Mouse (Mus musculus): ENCODE results near the gene Insl3. TPM values are rescaled to one million over a fixed set of nuclear protein-coding genes. Genes with fewer than 3 reads are reported as not detected.

Gene Insl3
- polyA plus RNA-seq (2012; rRNA removed), result 10.6 and 37.9 TPM in 2 replicates

DNA sequence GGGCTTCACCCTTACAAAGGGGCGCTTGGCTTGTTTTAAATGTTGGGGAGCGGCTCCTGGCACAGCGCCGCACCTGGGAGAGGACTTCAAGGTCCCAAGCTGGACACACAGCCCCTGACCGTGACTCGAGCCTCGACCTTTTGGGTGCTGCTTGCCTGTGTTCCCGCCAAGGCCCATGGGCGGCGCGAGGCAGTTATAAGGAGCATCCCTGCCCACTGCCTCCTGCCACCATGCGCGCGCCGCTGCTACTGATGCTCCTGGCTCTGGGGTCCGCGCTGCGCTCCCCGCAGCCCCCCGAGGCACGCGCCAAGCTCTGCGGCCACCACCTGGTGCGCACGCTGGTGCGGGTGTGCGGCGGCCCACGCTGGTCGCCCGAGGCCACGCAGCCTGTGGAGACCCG lies at the start of gene Insl3:
Gene Insl3, plus strand, starts transcription at position 187 of the 400 bp plus-strand sequence.
- DNase-seq (ENCODE audit: low read depth), result no peak

DNA sequence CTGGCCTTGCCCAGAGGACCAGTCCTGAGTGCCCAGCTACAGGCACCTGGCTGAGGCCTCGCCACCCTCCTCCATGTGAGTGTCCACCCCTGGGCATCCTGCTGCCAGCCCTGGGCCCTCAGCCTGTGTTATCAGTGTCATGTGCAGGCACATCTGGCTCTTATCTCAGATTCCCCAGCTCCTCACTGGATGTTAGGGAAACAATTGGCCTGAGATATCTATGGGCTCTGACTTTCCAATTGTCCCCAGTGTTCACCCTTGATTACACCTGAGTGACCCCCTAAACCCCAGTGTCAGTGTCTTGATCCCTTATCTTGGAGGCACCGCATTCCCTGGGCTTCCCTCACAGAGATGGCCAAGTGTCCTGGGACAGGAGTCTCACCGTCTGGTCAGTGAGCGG lies 49.7 kb upstream of the Insl3 start:
- DNase-seq (ENCODE audit: low read depth), result no peak

DNA sequence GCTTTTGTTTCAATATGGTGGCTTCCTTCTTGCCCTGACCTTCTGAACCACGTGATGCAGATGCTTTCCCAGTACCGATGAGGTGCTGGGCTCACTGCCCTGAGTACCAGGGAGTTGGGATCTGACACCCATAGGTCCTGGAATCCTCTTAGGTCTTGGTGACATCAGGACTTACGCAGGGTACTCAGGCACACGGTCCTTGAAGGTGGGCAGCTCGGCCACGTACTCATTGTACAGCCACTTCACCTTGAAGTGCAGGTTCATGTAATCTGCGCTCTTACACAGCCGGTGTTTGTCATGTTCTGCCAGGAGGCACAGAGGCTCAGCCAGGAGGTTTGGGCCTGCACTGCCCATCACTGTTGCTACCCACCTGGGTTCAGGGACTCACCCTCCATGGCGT lies 43.5 kb upstream of the Insl3 start:
- DNase-seq (ENCODE audit: low read depth), result no peak

DNA sequence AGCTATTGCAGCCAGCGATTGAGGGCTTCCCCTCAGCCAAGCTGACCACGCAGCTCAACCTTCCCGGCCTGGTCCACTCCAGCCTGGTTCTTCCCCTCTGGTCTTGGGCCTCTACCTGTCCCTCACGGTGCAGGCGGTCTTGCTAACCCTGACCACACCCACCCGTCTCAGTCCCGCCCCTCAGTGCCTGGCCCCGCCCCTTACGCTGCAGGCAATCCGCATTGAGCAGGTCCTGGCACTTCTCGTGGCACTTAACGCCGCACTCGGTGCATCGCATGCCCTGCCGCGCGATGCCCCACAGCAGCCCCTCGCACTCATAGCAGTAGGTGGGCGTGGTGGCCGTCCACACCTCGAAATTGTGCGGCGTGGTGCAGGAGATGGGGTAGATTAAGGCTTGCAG lies 34.4 kb upstream of the Insl3 start:
- no peak for DNase-seq (ENCODE audit: low read depth)

DNA sequence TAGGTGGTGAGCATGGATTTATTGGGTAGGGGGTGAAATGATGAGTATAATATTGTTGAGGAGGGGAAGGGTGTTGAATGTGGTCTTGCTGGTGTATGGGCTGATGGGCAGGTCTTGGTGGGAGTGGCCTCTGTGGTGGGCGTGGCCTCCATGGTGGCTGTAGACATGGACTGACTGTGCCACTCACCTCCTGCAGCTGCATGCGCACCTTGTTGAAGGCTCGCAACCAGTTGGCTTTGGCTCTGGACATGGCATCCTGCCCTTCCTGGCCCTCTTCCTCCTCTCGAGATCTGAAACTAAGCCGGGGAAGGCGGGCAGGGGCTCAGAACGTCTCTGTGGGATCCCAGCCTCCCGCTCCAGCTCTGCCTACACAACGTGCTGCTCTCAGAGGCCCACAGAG lies 31.2 kb upstream of the Insl3 start:
- no peak for DNase-seq (ENCODE audit: low read depth)

DNA sequence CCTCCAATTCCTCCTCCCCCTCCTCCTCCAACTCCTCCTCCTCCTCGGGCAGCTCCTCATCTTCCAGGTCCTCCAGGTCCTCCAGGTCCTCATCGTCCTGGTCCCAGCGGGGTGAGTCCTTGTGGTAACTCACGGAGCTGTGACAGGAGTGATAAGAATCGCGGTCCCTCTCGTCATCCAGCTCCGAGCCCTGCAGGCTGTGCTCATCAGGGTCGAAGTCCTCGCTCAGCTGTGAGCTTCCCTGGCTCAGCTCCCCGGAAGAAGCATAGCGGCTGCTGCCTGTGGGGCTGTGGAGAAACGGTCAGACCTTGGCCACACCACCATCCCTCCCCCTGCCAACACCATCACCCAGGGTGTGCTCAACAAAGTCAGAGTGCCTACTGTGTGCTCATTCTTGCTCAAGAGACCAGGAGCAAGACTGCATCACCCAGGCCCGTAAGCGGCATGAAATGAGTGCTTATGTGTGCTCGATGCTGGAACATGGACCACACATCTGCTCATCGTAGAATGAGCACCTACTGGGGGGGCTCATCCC lies 30.4 kb upstream of the Insl3 start:
- DNase-seq (ENCODE audit: low read depth), result no peak

DNA sequence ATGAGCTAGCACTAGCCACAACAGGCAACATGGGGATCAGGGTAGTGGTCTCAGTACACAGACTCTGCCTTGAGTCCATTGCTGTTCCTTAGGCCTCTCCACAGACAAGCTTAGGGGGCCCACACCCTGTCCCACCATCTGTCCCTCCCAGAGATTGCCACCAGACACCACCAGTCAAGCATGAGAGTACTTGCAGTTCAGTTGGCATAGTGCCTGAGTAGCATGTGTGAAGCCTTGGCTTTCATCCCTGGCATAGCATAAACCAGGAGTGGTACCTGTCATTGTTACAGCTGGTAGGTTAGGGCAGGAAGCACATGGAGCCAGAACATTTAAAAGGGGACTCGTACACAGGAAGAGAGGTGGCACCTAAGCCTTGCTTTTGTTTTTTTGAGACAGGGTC lies 29.3 kb upstream of the Insl3 start:
- DNase-seq (ENCODE audit: low read depth), result no peak

DNA sequence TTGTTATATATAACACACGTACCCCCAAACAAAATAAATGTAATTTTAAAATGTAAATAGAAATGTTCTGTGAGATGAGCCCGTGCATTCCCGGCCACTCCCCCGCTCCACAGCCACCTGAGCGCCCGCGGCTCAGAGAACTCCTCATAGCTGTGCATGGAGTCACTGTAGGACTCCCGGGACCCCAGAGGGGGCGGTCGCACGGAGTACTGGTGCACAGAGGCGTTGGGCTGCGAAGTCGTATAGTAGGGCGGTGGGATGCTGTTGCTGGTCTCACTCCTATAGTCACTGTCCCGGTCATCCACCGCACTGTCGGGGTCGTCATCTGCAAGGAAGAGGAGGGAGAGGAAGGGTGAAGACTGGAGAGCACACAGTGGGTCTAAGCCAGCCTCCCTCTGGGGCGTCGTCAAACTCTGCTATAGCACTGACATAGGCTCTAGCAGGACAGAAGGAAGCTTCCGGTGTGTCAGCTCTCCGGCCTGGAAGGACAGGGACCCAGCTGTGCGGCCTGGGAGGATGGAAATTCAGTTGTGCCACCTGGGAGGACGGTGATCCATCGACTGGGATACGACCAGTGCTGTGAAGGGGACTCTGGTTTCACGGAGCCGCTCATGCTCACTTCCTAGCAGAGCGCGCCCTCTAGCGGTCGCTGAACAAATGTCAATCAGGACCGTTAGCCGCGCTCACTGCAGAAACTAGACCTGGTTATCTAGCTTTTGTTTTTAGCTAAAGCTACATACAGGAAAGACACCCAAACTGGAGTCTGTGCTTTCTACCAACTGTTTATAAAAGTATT lies 28.5 kb upstream of the Insl3 start:
- DNase-seq (ENCODE audit: low read depth), result no peak

DNA sequence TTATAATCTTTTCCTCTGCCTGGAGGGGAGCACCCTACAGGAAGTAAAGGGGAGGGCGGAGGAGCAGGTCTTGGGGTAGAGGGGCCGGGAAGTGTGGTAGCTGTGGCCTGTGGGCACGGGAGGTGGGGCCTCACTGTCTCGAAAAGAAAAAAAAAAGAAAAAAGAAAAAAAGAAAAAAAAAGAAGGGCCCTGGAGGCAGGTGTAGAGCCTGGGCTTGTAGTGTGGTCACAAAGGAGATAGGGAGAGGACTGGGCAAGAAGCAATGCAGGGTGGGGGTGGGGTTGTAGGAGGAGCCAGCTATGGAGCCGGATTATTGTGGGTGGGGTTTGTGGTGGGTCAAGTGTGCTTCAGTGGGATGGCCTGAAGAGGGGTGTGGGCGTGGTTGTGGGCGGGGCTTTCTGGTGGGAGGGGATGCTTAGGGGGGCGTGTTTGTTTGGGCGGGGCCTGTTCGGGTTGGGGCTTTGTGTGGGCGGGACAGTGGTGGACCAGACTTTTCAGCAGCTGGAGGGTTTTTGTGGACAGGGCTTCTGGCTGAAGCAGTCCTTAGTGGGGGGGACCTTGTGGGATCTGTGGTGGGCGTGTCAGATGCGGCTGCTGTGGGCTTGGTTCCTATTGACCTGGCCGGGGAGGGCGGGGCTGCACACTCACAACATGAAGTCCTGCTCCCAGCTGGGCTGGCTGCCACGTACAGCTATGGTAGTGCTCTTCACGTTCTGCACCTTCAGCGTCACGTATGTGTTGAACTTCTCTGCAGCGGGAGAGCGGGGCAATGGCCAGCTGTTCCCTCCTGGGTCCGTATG lies 23.5 kb upstream of the Insl3 start:
- no peak for DNase-seq (ENCODE audit: low read depth)

DNA sequence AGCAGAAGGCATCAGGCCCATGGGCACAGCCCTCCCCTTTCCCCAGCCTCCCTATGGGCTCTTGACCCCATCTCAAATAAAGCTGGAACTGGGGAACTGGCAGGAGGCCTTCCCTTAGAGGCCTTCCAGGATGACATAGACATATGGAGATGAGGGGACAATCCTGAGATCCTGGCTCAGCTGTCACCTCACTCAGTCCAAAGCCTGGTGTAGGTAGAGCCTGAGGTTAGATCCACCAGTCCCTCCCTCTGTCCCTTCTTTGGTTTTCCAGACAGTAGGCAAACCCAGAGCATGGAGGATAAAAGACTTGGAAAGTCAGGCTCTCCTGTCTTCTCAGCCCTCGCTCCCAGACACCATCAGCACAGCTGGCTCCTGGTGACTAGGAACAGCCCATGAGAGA lies 22.2 kb upstream of the Insl3 start:
- DNase-seq (ENCODE audit: low read depth), result no peak

DNA sequence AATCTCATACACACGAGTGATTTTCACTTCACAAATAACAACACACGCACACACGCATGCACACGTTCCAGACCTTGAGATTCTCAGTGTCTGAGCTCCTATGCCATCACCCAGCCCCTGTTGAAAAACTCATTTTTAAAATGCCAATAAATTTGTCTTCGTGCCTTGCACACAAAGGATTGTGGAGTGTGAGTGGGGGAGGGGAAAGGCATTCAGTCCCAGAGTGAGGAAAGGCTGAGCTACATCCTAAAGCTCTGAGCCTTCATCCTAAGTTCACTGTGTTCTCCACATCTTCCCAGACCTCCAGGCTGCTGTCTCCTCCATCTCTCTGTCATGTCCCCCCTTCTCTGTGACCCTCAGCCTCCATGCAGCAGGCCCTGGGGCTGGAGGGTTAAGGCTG lies 21.8 kb upstream of the Insl3 start:
- DNase-seq (ENCODE audit: low read depth), result no peak

DNA sequence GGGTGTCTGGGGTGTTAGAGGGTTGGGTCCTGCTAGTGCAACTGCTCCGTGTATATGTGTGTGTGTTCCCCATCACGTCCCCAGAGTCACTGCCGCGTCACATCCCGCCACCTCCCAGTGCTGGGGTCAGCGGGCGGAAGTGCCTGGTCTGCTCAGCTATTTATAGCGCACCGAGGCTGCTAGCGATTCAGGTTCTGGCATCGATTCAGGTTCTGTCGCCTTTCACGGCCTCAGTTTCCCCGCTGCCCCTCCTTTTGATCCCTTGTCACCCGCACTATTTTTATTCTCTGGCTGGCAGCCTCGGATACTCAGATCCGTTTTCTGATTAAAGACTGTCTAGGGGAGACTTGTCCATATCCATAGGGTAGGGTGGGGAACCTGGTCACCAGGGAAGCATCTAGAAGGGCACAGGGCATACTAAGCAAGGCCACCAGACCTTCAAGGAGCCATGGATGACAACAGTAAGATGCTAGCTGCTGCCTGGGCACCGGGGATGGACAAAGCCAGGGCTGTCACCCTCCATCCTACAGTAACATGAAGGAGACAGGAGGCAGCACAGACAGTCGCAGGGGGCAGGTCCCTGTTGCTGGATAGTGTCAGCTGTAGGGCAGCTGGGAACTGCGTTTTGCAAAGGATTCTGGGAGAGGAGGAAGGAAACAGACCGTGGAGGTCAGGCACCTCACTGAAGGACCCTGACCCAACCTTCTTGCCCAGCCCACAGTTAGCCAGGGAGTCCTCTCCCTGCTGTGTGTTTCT lies 20.6 kb upstream of the Insl3 start:
- no peak for DNase-seq (ENCODE audit: low read depth)

DNA sequence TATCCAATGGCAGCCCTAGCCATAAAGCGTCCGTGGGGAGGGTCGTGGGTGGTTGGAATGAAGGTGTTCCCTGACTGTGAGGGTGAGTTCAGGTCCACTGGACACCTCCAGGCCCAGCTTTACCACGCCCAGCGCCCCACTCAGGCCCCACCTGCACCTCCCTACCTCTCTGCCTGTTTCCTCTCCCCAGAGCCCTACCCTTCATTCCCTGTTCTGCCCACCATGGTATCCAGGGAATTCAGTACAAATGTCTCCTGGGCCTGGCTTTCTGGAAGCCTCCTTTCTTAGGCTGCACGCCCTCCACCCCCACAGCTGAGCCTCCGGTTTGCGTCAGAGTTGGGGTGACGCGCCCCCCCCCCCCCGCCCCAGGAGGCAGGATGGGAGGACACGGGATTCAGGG lies 18.8 kb upstream of the Insl3 start:
- DNase-seq (ENCODE audit: low read depth), result no peak

DNA sequence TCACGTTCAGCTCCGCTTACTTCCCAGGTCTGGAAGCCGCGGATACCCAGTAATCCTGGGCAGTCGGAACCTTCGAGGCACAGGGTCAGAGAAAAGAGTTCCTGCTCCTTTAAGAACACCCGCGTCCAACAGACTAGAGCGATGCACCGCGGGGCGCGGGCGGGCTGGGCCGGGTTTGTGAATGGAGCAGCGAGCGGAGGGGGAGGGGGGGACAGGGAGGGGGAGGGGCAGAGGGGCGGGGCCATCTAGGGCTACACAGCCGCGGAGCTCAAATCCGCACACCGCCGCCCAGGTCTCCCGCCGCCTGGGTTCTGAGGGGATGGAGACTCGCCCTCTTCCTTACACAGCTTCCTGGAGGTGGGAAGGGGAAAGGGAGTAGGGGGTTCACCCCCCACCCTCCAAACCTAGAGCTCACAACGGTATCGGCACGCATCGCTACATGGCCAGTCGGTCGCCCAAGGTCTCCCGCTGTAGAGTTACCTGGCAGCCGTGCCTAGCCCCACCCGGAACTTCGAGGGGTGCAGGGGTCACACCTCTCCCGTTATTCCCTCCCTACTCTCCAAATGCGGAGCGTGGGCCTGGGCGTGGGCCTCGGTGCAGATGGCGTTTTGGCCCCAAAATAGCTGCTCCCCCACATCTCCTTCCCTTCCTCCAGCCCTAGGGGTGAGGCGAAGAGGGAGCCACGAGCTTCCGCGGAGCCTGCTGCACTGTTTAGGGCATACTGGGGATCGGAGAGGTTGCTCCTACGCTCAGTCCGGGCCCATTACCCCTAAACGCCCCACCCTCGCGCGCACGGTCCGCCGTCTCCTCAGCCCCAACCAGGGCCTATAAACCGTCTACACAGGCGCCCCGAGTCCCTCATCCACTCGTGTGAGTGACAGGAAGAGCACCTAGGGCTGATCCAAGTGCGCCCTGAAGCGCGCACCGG lies 18.1 kb upstream of the Insl3 start:
- no peak for DNase-seq (ENCODE audit: low read depth)

DNA sequence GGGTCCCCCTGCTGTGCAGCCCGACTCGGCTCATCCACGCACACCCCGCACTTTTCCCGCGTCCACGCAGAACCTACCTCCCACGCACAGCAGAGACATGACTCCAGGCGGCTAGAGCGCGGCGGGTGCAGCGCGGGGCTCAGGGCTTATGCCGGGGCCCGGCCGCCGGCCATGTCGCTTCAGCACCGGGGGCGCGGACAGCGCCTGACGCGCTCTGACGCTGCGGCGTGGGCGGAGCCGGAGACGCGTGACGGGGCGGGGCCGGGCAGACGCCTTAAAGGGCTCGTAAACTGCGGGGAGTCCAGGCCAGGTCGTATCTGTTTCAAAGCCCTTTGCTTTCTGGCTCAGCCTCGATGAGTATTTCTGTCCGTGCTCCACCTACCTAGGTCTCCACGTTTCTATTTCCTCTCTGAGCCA lies 17.5 kb upstream of the Insl3 start, which contains the start of gene Unc13a:
Gene Unc13a, minus strand, starts transcription at position 209 of the 417 bp plus-strand sequence.
- DNase-seq (ENCODE audit: low read depth), result no peak

DNA sequence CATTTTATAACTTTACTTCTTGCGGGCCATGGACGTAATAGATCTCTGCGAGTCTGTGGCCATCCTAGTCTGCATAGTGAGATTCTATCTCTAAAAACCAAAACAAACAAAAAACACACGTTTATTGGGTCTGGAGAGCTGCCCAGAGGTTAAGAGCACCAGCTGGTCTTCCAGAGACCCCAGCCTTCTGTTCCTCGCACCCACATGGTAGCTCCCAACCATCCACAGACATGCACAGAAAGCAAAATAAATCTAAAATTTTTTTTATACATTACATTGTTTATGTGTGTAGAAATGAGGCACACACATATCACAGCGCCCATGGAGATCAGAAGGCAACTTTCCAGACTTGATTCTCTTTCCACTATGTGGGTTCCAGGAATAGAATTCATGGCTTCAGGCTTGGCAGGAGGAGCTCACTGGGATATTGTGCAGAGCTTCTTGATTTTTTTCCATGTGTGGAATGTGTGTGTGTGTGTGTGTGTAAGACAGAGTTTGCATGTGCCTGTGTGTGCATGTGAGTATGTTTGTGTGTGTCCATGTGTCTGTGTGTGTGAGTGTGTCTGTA lies 16.8 kb upstream of the Insl3 start:
- no peak for DNase-seq (ENCODE audit: low read depth)

DNA sequence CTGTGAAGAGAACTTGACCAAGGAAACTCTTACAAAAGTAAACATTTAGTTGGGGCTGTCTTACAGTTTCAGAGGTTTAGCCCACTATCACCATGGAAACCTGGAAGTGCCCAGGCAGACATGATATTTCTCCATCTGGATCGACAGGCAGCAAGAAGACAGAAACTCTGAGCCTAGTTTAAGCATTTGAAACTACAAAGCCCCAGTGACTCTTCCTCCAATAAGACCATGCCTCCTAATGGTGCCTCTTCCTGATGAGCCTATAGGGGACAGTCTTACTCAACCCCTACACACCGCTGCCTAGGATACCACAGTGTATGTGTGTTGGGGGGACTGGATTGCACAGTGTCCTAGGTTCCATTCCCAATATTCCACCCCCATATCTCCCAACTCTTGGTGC lies 14.9 kb upstream of the Insl3 start:
- DNase-seq (ENCODE audit: low read depth), result no peak

DNA sequence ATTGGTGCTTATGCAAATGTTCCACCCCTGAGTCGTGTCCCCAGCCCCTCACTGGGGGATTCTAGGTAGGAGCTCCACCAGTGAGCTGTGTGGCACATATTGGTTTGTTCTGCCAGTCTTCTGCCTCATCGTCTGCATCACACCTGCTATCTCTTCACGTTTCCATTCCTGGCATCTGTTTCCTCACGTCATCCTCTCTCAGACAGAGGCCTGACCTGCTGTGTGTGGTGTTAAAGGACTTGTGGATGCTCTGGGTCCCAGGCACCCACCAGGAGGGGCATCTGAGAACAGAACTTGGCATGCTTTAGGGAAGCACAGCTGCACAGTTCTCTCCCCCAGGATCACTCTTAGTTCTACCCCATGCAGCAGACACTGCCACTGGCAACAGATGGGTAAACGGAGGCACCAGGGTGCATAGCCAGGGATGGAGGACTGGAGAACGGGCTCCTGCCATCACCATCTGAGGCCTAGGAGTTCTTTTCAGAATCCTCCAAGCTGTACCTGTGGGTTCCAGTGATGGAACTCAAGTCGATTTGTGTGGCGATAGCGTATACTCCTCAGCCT lies 13.5 kb upstream of the Insl3 start:
- DNase-seq (ENCODE audit: low read depth), result no peak

DNA sequence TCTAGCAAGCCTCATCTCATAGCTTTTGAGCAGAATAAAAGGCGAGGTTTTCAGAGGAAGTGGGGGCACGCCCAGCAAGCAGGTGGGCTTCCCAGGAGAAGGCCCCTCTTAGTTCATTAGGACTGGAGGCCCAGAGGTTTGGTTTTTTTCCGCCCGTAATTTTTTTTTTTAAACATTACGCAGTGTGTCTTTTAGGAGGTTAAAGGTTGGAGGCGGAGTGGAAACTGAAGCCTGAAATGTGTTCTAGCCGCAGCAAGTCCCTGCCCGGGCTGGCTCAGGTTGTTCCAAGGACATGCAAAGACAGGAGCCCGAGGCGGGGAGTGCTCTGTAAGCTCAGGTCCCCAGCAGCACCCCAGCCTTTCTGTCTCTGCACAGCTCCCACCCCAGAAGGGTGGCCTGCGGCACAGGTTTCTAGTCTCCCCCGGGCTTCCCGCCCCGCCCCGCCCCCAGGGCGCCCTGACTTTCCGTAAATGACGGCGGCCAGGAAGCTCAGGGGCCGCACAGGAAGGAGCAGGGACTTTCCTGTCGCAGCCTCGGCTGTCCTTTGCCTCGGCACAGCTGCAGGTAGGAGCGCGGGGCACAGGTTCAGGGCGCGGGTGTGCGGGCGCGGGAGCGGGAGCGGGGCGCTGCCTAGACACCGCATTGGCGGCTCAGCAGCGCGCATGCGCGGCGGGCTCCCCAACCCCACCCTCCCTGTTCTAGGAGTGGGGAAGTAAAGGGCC lies 12.8 kb upstream of the Insl3 start, which contains the start of gene Jak3:
Gene Jak3, plus strand, starts transcription at position 277 of the 722 bp plus-strand sequence.
- DNase-seq (ENCODE audit: low read depth), result peak; percentile 23

DNA sequence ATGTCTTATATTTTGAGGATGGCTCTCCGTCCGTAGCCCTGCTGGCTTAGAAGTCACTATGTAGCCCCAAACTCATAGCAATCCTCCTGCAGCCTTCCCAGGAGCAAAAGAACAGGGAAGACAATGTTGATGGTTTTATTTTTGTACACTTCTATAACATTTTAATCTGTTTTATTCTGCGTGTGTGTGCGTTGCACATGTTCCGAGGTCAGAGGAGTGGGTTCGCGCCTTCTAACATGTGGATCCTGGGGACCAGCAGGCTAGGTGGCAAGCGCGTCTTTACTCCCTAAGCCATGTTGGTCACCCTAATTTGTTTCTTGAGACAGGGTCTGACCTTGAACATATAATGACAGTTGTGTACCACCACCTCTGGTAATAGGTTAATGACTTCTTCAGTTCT lies 12.2 kb upstream of the Insl3 start:
- no peak for DNase-seq (ENCODE audit: low read depth)

Measured in gonadal fat pad, adult 2 months (tissue).